Mouse (Mus musculus) lung, postnatal 0 days (tissue): Measurements from ENCODE around the gene Lrrc26. TPM values are rescaled to one million over a fixed set of nuclear protein-coding genes. Genes with fewer than 3 reads are reported as not detected.

Source experiments
- ATAC-seq: fragments of 200-750 bp; cut with Nextera tagmentation; 2 replicates; pipeline ENCODE4 v1.8.0; 2017; ENCODE audit warnings: moderate library complexity
- DNase-seq: peaks from one replicate; pipeline ENCODE4 v3.0.0-alpha.2; 2016; ENCODE audit warnings: low spot score
- H3K27ac ChIP-seq: fragments of 300-500 bp; sonication (generic); 2 replicates; pipeline ENCODE4 v1.5.1; 2014; ENCODE audit warnings: antibody characterized with exemption, mild to moderate bottlenecking, low read length, mixed read lengths
- H3K27me3 ChIP-seq: fragments of 300-500 bp; sonication (generic); replicated peaks from 2 replicates; pipeline ENCODE4 v1.6.1; 2014; ENCODE audit warnings: low read length, mixed read lengths; ENCODE audit not compliant: insufficient read depth
- H3K36me3 ChIP-seq: fragments of 300-500 bp; sonication (generic); 2 replicates; pipeline ENCODE4 v1.6.1; 2014; ENCODE audit warnings: low read length, mixed read lengths; ENCODE audit not compliant: insufficient read depth
- H3K4me1 ChIP-seq: fragments of 300-500 bp; sonication (generic); 2 replicates; pipeline ENCODE4 v1.6.1; 2014; ENCODE audit warnings: antibody characterized with exemption, low read depth, low read length, mixed read lengths; ENCODE audit not compliant: insufficient read depth
- H3K4me2 ChIP-seq: fragments of 300-500 bp; sonication (generic); replicated peaks from 2 replicates; pipeline ENCODE4 v1.6.1; 2014; ENCODE audit warnings: low read depth, mild to moderate bottlenecking, low read length, moderate library complexity, mixed read lengths
- H3K4me3 ChIP-seq: fragments of 300-500 bp; sonication (generic); 2 replicates; pipeline ENCODE4 v1.5.1; 2014; ENCODE audit warnings: low read depth, low read length
- H3K9ac ChIP-seq: fragments of 300-500 bp; sonication (generic); replicated peaks from 2 replicates; pipeline ENCODE4 v1.6.1; 2014; ENCODE audit warnings: low read depth, mild to moderate bottlenecking
- H3K9me3 ChIP-seq: fragments of 300-500 bp; sonication (generic); 2 replicates; pipeline ENCODE4 v1.6.1; 2016; ENCODE audit warnings: low read length, mixed read lengths
- CTCF ChIP-seq: IDR thresholded peaks from 2 replicates; pipeline ENCODE4 v1.5.1; 2016; ENCODE audit warnings: antibody characterized with exemption, mild to moderate bottlenecking
- EP300 ChIP-seq: IDR thresholded peaks from 2 replicates; pipeline ENCODE4 v1.6.1; 2016; ENCODE audit warnings: antibody characterized with exemption, mild to moderate bottlenecking, control low read depth
- WGBS: fragments of 180-500 bp; shearing (Covaris S2); extraction: QIAGEN DNeasy Blood & Tissue Kit; methylation state at CpG from one replicate; pipeline ENCODE4 v1.1.7; 2014; 5-methylcytosine and 5-hydroxymethylcytosine counted together
- polyA plus RNA-seq: library from polyadenylated mRNA; unstranded; fragments of >200 nt; fragmentation: Nextera tagmentation; extraction: Ambion mirVana; gene quantifications from 2 replicates; pipeline ENCODE4 v1.2.1, GENCODE M21; 2015

Lrrc26 gene
- polyA plus RNA-seq: 42.2 and 46.5 TPM in 2 replicates

DNA sequence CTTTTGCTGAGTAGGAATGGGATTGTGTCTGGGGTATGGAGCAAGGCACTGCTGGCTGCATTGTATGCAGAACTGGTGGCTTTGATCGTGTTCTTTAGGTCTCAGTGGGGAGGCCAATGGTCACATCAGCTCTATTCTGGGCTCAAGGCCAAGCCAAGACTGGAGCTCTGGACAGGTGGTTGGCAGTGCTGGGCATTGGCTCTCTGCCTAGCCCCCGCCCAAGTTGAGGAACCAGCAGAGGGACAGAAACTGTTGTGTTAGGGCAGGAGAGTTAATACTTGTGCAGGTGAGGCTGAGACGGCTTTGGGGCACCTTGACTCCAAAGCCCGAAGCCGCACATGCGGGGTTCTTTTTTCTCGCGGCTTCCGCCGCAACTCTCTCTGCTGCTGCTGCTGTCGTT lies at the start of gene Lrrc26:
Gene Lrrc26, plus strand, starts transcription at position 265 of the 400 bp plus-strand sequence.
- Histone ChIP-seq H3K9me3 (no peaks in the 10 kb centered on the region), H3K27me3 (peaks cover 40% of the 10 kb centered on the region), H3K4me1 (peaks cover 25% of the 10 kb centered on the region), H3K9ac (no peak within 1 kb of the TSS), H3K4me3 (peak within 1 kb of the TSS; percentile 21), H3K36me3 (peaks cover 11% of the 10 kb centered on the region; the same call in 1 of the 2 replicates), H3K4me2 (peak within 1 kb of the TSS; percentile 50), H3K27ac (no peak within 1 kb of the TSS)
- ATAC-seq: no peak
- no peak for TF ChIP-seq CTCF
- TF ChIP-seq EP300: no peak
- WGBS: 8% methylated on average over 11 of the region's 11 CpGs
- peak; percentile 34 for DNase-seq

DNA sequence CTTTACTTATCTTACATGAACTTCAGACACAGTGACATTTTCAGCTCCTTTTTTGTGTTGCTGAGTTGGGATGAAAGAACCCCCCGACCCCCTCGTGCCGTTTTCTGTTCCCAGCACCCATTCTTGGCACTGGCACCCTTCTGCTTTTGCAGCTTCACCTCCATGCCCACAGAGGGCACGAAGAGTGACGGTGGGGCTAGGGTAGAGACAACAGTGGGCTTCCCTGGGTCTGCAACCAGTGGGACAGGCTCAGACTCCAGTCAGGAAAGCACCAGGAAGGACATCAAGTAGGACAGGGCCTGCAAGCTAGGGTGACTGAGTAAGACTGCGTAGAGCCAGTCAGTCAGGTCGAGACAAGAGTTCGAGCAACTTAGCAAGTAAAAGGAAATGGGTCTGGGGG lies 49.4 kb upstream of the Lrrc26 start:
- Histone ChIP-seq H3K36me3 (no peaks in the 10 kb centered on the region), H3K9me3 (no peaks in the 10 kb centered on the region), H3K9ac (no peak overlapping the region), H3K27ac (no peak overlapping the region), H3K4me1 (peaks cover 11% of the 10 kb centered on the region), H3K27me3 (peaks cover 9% of the 10 kb centered on the region; the same call in 1 of the 2 replicates), H3K4me2 (peak overlapping the region; percentile 79), H3K4me3 (no peak overlapping the region)
- WGBS: 46% methylated on average over 8 of the region's 8 CpGs
- no peak for DNase-seq
- ATAC-seq: no peak
- TF ChIP-seq EP300 (no peak), CTCF (no peak)

DNA sequence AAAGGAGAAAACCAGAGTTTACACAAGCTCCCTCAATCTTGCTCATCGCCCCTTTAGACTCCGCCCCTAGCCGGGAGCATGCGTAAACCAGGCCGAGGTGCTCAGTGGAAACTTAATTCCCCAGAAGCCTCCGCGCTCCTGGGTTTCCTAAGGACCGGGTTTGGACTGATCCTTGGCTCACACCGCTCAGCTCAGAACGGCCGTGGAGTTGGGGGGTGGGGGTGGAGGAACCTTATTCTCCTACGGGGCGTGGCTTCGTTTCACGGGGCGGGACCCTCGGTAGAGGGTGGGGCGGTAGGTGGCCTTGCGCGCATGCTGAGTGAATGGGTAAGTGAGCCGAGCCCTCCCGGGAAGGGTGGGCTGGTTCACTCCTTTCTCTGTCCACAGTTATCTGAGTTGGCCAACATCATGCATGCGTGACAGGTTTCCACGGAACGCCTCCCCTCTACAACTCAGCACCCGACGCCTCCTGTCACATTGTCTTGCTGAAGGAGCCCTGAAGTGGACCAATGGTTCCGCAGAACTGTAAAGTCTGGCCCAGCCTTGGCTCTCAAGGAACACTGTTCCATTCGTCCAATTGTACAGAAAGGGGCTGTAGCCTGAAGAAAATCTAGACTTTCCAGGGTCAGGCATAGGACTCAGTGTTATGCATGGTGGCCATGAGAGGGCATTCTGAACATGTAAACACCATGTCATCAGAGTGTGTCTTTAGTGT lies 48.8 kb upstream of the Lrrc26 start:
- Histone ChIP-seq H3K27me3 (peaks cover 9% of the 10 kb centered on the region; the same call in 1 of the 2 replicates), H3K27ac (peak overlapping the region; percentile 16; the same call in 1 of the 2 replicates), H3K4me1 (peaks cover 11% of the 10 kb centered on the region), H3K9ac (no peak overlapping the region), H3K36me3 (no peaks in the 10 kb centered on the region), H3K4me3 (peak overlapping the region; percentile 44), H3K4me2 (peak overlapping the region; percentile 79), H3K9me3 (no peaks in the 10 kb centered on the region)
- ATAC-seq (peak; percentile 85), DNase-seq (peak; percentile 88)
- TF ChIP-seq CTCF (no peak; the same call in 1 of the 2 replicates), EP300 (no peak; the same call in 1 of the 2 replicates)
- 2% methylated on average over 29 of the region's 29 CpGs for WGBS

DNA sequence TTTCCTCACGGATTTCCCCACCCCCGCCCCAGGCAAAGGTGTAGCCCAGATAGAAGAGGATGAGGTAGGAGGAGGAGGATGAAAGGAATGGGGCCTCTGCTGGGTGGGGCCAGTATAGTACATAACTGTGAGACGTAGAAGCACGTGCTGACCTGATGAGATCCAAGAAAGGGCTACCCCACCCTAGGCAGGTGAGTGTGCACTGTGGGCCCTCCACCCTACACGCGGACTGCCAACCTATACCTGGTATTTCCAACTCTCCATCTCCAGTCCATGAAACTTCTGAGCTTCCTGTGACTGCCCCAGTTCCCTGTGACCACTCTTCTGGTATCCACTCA lies 48.3 kb upstream of the Lrrc26 start:
- Histone ChIP-seq H3K4me2 (peak overlapping the region; percentile 79), H3K27ac (peak overlapping the region; percentile 16; the same call in 1 of the 2 replicates), H3K9ac (no peak overlapping the region), H3K36me3 (no peaks in the 10 kb centered on the region), H3K27me3 (peaks cover 9% of the 10 kb centered on the region; the same call in 1 of the 2 replicates), H3K4me3 (peak overlapping the region; percentile 44; the same call in 1 of the 2 replicates), H3K9me3 (no peaks in the 10 kb centered on the region), H3K4me1 (peaks cover 11% of the 10 kb centered on the region)
- TF ChIP-seq CTCF: no peak
- TF ChIP-seq EP300: 0 out of 2 replicates have a peak, but pooled peaks have one; percentile 26
- peak; percentile 51 for DNase-seq
- 12% methylated on average over 6 of the region's 6 CpGs for WGBS
- ATAC-seq: peak; percentile 32

DNA sequence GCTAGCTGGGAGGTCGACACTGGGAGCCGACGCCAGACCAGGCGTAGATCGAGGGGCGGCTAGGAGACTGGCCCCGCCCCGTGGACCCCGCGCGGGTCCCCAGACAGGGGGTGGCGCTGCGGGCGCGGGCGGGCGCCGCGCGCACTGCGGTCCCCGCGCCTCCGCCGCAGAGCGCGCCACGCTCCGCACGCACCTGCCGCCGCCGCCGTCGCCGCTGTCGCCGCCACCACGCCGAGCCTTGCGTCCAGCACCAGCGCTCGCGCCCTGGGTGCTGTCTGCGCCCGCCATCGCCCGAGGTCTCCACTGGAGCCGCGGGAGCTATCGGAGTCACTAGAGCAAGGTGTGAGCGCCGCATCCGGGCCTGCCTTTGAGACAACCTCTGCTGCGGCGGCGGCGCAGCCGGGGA lies 47.6 kb upstream of the Lrrc26 start, which contains the start of the genes Rnf208 and Cysrt1:
Gene Rnf208, plus strand, starts transcription at position 155 of the 406 bp plus-strand sequence.
Gene Cysrt1, minus strand, starts transcription at position 352 of the 406 bp plus-strand sequence.
- H3K4me1 ChIP-seq: peaks cover 11% of the 10 kb centered on the region
- H3K27ac ChIP-seq: peak within 1 kb of the TSS; percentile 16; the same call in 1 of the 2 replicates
- H3K36me3 ChIP-seq: no peaks in the 10 kb centered on the region
- H3K9ac ChIP-seq: no peak within 1 kb of the TSS
- no peak for DNase-seq
- H3K4me2 ChIP-seq: peak within 1 kb of the TSS; percentile 79
- 1% methylated on average over 43 of the region's 59 CpGs for WGBS
- H3K4me3 ChIP-seq: peak within 1 kb of the TSS; percentile 44
- no peaks in the 10 kb centered on the region for H3K9me3 ChIP-seq
- H3K27me3 ChIP-seq: peaks cover 9% of the 10 kb centered on the region; the same call in 1 of the 2 replicates
- TF ChIP-seq EP300 (no peak), CTCF (no peak)
- ATAC-seq: no peak

DNA sequence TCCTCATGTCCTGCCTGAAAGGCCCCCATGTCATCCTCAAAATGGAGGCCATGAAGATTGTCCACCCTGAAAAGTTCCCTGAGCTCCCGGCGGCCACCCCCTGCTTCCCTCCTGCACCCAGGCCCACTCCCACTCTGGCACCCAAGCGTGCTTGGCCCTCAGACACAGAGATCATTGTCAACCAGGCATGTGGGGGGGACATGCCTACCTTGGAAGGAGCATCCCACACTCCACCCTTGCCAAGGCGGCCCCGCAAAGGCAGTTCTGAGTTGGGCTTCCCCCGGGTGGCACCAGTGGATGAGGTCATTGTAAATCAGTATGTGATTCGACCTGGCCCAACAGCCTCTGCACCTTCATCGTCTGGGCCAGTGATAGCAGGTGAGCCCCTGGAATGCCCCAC lies 46.4 kb upstream of the Lrrc26 start:
- Histone ChIP-seq H3K27ac (no peak overlapping the region), H3K27me3 (peaks cover 9% of the 10 kb centered on the region; the same call in 1 of the 2 replicates), H3K4me2 (no peak overlapping the region), H3K9me3 (no peaks in the 10 kb centered on the region), H3K9ac (no peak overlapping the region), H3K36me3 (0 out of 2 replicates have a peak, but pooled peaks cover 10% of the 10 kb centered on the region), H3K4me3 (no peak overlapping the region), H3K4me1 (peaks cover 11% of the 10 kb centered on the region)
- no peak for ATAC-seq
- WGBS: 70% methylated on average over 8 of the region's 8 CpGs
- TF ChIP-seq CTCF: no peak
- no peak for TF ChIP-seq EP300
- DNase-seq: no peak
